Mouse (Mus musculus): ENCODE measurements at regions not wholly inside any gene's neighbourhood (a gene's known extent, or its start where the extent isn't known, plus 50 kb on each side); places are given as distances from the start of the nearest gene placed in this dataset.

- Histone ChIP-seq H3K27ac (ENCODE audit: low read depth) (no peak overlapping the region), H3K27me3 (ENCODE audit: insufficient read depth, low read length) (no peaks in the 10 kb centered on the region), H3K4me2 (ENCODE audit: low read depth, low read length) (no peak overlapping the region), H3K9ac (replicated peaks) (no peak overlapping the region), H3K4me3 (ENCODE audit: low read depth, low read length) (no peak overlapping the region), H3K4me1 (ENCODE audit: insufficient read depth) (no peaks in the 10 kb centered on the region), H3K9me3 (ENCODE audit: low read length) (no peaks in the 10 kb centered on the region), H3K36me3 (replicated peaks; ENCODE audit: insufficient read depth, low read length) (no peaks in the 10 kb centered on the region)
- WGBS (ENCODE audit: insufficient replicate concordance), result 57% methylated on average over 1 of the region's 1 CpGs
- ATAC-seq, result no peak
- no peak for DNase-seq
- no peak for TF ChIP-seq CTCF (IDR thresholded peaks at IDR 0.05; ENCODE audit: low read depth)
- TF ChIP-seq EP300 (IDR thresholded peaks at IDR 0.05; ENCODE audit: low read depth), result no peak
Measured at GRCm38 (mm10) chr5:111860436-111860835, 126.7 kb downstream of the Gm26897 start.

DNA sequence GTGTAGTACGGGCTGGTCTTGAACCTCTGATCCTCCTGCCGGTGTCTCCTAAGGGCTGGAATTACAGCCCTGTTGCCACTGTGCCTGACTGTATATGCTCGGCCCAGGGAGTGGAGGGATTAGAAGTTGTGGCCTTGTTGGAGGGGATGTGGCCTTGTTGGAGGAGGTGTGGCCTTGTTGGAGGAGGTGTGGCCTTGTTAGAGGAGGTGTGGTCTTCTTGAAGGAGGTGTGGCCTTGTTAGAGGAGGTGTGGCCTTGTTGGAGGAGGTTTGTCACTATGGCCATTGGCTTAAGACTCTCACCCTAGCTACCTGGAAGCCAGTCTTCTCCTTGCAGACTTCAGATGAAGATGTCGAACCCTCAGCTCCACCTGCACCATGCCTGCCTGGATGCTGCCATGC, 128.6 kb downstream of the Gm26897 start:
- Histone ChIP-seq H3K36me3 (replicated peaks; ENCODE audit: insufficient read depth, low read length) (no peaks in the 10 kb centered on the region), H3K4me2 (ENCODE audit: low read depth, low read length) (no peak overlapping the region), H3K27ac (ENCODE audit: low read depth) (no peak overlapping the region), H3K9me3 (ENCODE audit: low read length) (no peaks in the 10 kb centered on the region), H3K27me3 (ENCODE audit: insufficient read depth, low read length) (no peaks in the 10 kb centered on the region), H3K4me1 (ENCODE audit: insufficient read depth) (no peaks in the 10 kb centered on the region), H3K4me3 (ENCODE audit: low read depth, low read length) (no peak overlapping the region), H3K9ac (replicated peaks) (no peak overlapping the region)
- TF ChIP-seq EP300 (IDR thresholded peaks at IDR 0.05; ENCODE audit: low read depth), result no peak
- no peak for ATAC-seq
- 86% methylated on average over 4 of the region's 4 CpGs for WGBS (ENCODE audit: insufficient replicate concordance)
- no peak for DNase-seq

DNA sequence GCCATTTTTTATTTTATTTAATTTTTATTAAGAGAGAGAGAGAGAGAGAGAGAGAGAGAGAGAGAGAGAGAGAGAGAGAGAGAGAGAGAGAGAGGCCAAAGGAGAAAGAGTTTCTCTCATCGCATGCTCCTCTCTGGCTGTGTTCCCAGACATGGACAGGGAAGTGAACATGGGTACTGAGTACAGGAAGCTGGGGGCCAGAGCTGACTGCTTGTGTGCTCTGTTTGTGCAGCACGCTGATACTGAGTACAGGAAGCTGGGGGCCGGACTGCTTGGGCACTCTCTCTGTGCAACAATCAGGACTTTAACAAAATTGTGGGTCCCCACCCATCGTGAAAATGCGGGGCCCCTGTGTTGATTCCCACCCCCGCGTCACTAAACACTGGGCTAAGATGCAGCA, 130.2 kb downstream of the Gm26897 start:
- Histone ChIP-seq H3K4me1 (ENCODE audit: insufficient read depth) (no peaks in the 10 kb centered on the region), H3K9ac (replicated peaks) (no peak overlapping the region), H3K9me3 (ENCODE audit: low read length) (no peaks in the 10 kb centered on the region), H3K27me3 (ENCODE audit: insufficient read depth, low read length) (no peaks in the 10 kb centered on the region), H3K4me2 (ENCODE audit: low read depth, low read length) (no peak overlapping the region), H3K36me3 (replicated peaks; ENCODE audit: insufficient read depth, low read length) (no peaks in the 10 kb centered on the region), H3K27ac (ENCODE audit: low read depth) (no peak overlapping the region), H3K4me3 (ENCODE audit: low read depth, low read length) (no peak overlapping the region)
- DNase-seq (no peak), ATAC-seq (no peak)
- 18% methylated on average over 7 of the region's 7 CpGs for WGBS (ENCODE audit: insufficient replicate concordance)
- TF ChIP-seq CTCF (IDR thresholded peaks at IDR 0.05; ENCODE audit: low read depth) (no peak), EP300 (IDR thresholded peaks at IDR 0.05; ENCODE audit: low read depth) (no peak)

- H3K27me3 ChIP-seq (ENCODE audit: insufficient read depth, low read length), result no peaks in the 10 kb centered on the region
- no peak for ATAC-seq
- no peaks in the 10 kb centered on the region for H3K36me3 ChIP-seq (replicated peaks; ENCODE audit: insufficient read depth, low read length)
- no peak overlapping the region for H3K27ac ChIP-seq (ENCODE audit: low read depth)
- no peak for TF ChIP-seq CTCF (IDR thresholded peaks at IDR 0.05; ENCODE audit: low read depth)
- no peak for TF ChIP-seq EP300 (IDR thresholded peaks at IDR 0.05; ENCODE audit: low read depth)
- no peak overlapping the region for H3K9ac ChIP-seq (replicated peaks)
- no peaks in the 10 kb centered on the region for H3K9me3 ChIP-seq (ENCODE audit: low read length)
- H3K4me3 ChIP-seq (ENCODE audit: low read depth, low read length), result no peak overlapping the region
- WGBS (ENCODE audit: insufficient replicate concordance), result 75% methylated on average over 13 of the region's 13 CpGs
- DNase-seq, result no peak
- H3K4me2 ChIP-seq (ENCODE audit: low read depth, low read length), result no peak overlapping the region
- no peaks in the 10 kb centered on the region for H3K4me1 ChIP-seq (ENCODE audit: insufficient read depth)
Measured at GRCm38 (mm10) chr5:111864606-111865005, 130.9 kb downstream of the Gm26897 start.

- Histone ChIP-seq H3K9ac (replicated peaks) (no peak overlapping the region), H3K4me1 (ENCODE audit: insufficient read depth) (no peaks in the 10 kb centered on the region), H3K9me3 (ENCODE audit: low read length) (peaks cover 11% of the 10 kb centered on the region), H3K4me2 (ENCODE audit: low read depth, low read length) (no peak overlapping the region), H3K27me3 (ENCODE audit: insufficient read depth, low read length) (no peaks in the 10 kb centered on the region), H3K4me3 (ENCODE audit: low read depth, low read length) (no peak overlapping the region), H3K27ac (ENCODE audit: low read depth) (no peak overlapping the region), H3K36me3 (replicated peaks; ENCODE audit: insufficient read depth, low read length) (no peaks in the 10 kb centered on the region)
- 80% methylated on average over 12 of the region's 12 CpGs for WGBS (ENCODE audit: insufficient replicate concordance)
- TF ChIP-seq CTCF (IDR thresholded peaks at IDR 0.05; ENCODE audit: low read depth), result no peak
- no peak for TF ChIP-seq EP300 (IDR thresholded peaks at IDR 0.05; ENCODE audit: low read depth)
- no peak for ATAC-seq
- no peak for DNase-seq
Measured at GRCm38 (mm10) chr5:111869011-111869410, 135.3 kb downstream of the Gm26897 start.

GRCm38 (mm10) chr5:111877165-111877793, 143.6 kb downstream of the Gm26897 start:
- no peaks in the 10 kb centered on the region for H3K36me3 ChIP-seq (replicated peaks; ENCODE audit: insufficient read depth, low read length)
- no peak for TF ChIP-seq EP300 (IDR thresholded peaks at IDR 0.05; ENCODE audit: low read depth)
- TF ChIP-seq CTCF (IDR thresholded peaks at IDR 0.05; ENCODE audit: low read depth), result no peak
- WGBS (ENCODE audit: insufficient replicate concordance), result 19% methylated on average over 8 of the region's 8 CpGs
- no peaks in the 10 kb centered on the region for H3K4me1 ChIP-seq (ENCODE audit: insufficient read depth)
- H3K27ac ChIP-seq (ENCODE audit: low read depth), result no peak overlapping the region
- no peaks in the 10 kb centered on the region for H3K27me3 ChIP-seq (ENCODE audit: insufficient read depth, low read length)
- no peak for DNase-seq
- H3K4me3 ChIP-seq (ENCODE audit: low read depth, low read length), result no peak overlapping the region
- no peak for ATAC-seq
- peaks cover 2% of the 10 kb centered on the region; the same call in 1 of the 2 replicates for H3K9me3 ChIP-seq (ENCODE audit: low read length)
- no peak overlapping the region for H3K9ac ChIP-seq (replicated peaks)
- no peak overlapping the region for H3K4me2 ChIP-seq (ENCODE audit: low read depth, low read length)

DNA sequence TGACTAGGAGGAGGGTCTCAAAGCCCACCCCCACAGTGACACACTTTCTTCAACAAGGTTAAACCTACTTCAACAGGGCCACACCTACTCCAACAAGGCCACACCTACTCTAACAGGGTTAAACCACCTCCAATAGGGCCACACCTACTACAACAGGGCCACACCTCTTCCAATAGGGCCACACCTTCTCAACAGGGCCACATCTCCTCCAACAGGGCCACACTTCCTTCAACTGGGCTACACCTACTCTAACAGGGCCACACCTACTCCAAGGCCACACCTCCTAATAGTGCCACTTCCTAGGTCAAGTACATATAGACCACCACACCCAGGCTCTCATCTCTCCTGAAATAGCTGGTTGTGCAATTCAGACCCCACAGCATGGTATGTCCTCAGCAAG, 145.3 kb downstream of the Gm26897 start:
- H3K9me3 ChIP-seq (ENCODE audit: low read length), result no peaks in the 10 kb centered on the region

More for the DNA sequence above, 145.3 kb downstream of the Gm26897 start:
- H3K4me2 ChIP-seq (ENCODE audit: low read depth, low read length), result no peak overlapping the region
- DNase-seq (no peak), ATAC-seq (no peak)
- H3K4me1 ChIP-seq (ENCODE audit: insufficient read depth), result no peaks in the 10 kb centered on the region
- H3K4me3 ChIP-seq (ENCODE audit: low read depth, low read length), result no peak overlapping the region
- H3K27ac ChIP-seq (ENCODE audit: low read depth), result no peak overlapping the region
- no peak overlapping the region for H3K9ac ChIP-seq (replicated peaks)
- no peaks in the 10 kb centered on the region for H3K27me3 ChIP-seq (ENCODE audit: insufficient read depth, low read length)
- H3K36me3 ChIP-seq (replicated peaks; ENCODE audit: insufficient read depth, low read length), result no peaks in the 10 kb centered on the region
- no peak for TF ChIP-seq CTCF (IDR thresholded peaks at IDR 0.05; ENCODE audit: low read depth)
- no peak for TF ChIP-seq EP300 (IDR thresholded peaks at IDR 0.05; ENCODE audit: low read depth)

All from liver, postnatal 0 days (tissue).